Mouse (Mus musculus): ENCODE results near the gene Ryr2. TPM values are rescaled to one million over a fixed set of nuclear protein-coding genes. Genes with fewer than 3 reads are reported as not detected.
"Not testable (repeated sequence)": the region's sequence is repeated elsewhere in the genome, so short reads cannot be mapped to it uniquely, and the experiment has no call there.

Gene Ryr2
- total RNA-seq, 2 experiments from 2014 or later = 0.16 to 0.45 TPM

- DNase-seq (ENCODE audit: low spot score) = no peak
Measured at GRCm38 (mm10) chr13:11951951-11952350, 154.8 kb downstream of the Ryr2 start.

DNA sequence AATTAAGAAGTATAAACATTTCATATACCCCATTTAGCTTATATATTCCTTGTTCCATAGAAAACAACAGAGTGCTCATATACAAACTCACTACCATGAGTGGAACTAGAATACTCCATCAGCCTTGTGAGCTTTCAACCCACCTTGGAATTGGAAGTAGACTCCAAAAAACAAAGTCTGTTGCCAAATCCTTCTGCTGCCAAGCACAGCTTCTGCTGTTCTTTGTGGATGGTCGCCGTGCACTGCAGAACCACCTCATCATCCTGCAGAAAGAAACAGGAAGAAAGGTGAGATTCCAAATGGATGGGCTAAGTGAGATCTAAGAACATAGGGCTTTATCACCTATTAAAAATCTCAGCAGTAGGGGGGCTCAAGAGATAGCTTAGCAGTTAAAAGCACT is 161.0 kb downstream of the Ryr2 start:
- DNase-seq (ENCODE audit: low spot score) = no peak

DNA sequence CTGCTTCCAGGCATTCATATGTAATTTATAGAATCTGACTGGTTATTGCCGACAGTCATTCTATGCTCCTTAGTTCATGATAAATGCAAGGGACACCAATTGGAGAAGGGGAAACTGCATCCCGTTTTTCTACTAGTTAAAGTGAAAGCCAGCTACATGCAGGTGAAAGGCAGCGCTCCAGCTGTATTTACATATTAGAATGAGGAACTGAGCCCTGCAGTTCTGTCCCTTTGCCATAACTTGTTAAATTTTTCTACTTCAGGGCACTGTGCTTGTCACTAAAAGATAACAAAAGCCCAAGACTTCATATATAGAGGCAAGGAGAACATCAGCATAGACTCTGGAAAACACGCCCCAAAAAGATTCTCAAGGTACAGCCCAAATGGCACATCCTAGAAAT is 165.0 kb downstream of the Ryr2 start:
- no peak for DNase-seq (ENCODE audit: low spot score)

- DNase-seq (ENCODE audit: low spot score) = not testable (repeated sequence)
Measured at GRCm38 (mm10) chr13:11934297-11935060, 172.3 kb downstream of the Ryr2 start.

- DNase-seq (ENCODE audit: low spot score) = no peak
Measured at GRCm38 (mm10) chr13:11933334-11933733, 173.4 kb downstream of the Ryr2 start.

- DNase-seq (ENCODE audit: low spot score) = no peak
Measured at GRCm38 (mm10) chr13:11928709-11929108, 178.0 kb downstream of the Ryr2 start.

GRCm38 (mm10) chr13:11927727-11928126 is 179.0 kb downstream of the Ryr2 start:
- DNase-seq (ENCODE audit: low spot score) = no peak

- DNase-seq (ENCODE audit: low spot score) = no peak
Measured at GRCm38 (mm10) chr13:11926720-11927500, 179.8 kb downstream of the Ryr2 start.

DNA sequence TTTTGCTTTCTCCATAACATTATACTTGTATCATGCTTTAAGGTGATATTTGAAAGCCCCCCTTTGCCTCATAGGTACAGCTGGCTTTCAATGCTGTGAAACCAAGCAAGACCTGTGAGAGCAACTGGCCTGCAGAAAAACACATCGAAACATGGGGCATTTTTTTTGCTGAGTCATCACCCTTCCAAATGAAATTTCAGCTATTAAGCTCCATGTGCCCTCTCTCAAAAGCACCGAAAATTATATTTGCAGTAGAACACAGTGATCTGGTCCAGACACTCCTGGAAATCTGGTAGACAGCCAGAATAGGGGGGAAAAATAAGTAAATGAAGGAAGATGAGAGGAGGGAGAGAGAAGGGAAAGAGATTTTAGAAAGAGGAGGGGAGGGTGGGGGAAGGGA is 180.5 kb downstream of the Ryr2 start:
- DNase-seq (ENCODE audit: low spot score) = no peak

DNA sequence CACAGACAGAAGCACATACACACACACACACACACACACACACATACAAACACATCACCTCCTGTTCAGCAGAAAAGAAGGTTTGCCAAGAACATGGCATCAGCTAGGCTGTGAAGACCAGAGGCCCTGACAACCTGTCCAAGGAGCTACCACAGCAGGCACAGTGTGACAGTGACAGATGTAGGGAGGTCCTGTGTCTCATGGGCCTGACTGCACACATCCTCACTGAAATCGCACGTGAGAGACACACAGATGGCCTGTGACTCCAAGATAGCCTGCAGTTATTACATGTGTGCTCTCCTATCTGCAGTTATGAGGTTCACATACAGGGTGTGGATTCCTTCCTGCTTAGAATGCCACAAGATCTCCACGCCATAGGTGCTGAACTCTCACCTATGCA is 182.0 kb downstream of the Ryr2 start:
- DNase-seq (ENCODE audit: low spot score) = no peak

GRCm38 (mm10) chr13:11920495-11920894 is 186.2 kb downstream of the Ryr2 start:
- no peak for DNase-seq (ENCODE audit: low spot score)

- DNase-seq (ENCODE audit: low spot score) = no peak
Measured at GRCm38 (mm10) chr13:11919448-11919847, 187.3 kb downstream of the Ryr2 start.

GRCm38 (mm10) chr13:11915619-11916018 is 191.1 kb downstream of the Ryr2 start:
- no peak for DNase-seq (ENCODE audit: low spot score)

GRCm38 (mm10) chr13:11914682-11915081 is 192.1 kb downstream of the Ryr2 start:
- no peak for DNase-seq (ENCODE audit: low spot score)

DNA sequence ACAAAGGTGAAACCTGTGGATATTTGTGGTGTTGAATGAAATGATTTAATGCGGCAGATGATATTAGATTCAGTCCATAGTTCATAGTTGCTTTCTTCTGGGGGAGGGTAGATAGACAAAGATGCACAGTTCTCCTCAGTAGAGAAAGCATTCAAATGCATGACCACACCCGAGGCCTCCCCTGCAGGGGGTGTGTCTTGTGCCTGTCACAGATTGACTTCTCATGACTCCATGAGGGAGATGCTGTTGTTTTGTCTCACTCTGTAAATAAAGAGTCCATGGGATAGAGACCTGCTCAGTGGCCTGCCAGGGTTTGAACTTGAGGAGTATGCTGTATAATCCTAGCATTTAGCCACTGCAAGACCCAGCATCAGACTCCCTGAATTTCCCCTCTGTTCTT is 194.5 kb downstream of the Ryr2 start:
- no peak for DNase-seq (ENCODE audit: low spot score)

DNA sequence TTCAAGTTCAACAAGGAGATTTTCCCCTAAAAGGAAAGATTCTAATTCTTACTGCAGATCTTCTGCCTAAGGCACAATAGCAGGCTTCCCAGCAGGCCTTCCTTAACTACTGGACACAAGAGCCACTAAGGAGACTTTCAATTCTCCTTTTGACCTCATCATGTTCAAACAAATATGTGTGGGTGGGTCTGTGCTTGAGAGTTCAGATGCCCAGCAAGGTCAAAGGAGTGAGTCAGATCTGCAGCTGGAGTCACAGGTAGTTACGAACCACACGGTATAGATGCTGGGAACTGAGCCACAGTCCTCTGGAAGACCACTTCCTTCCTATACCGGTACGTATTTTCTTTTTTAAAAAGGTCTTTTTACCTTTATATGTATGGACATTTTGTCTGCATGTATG is 198.6 kb downstream of the Ryr2 start:
- no peak for DNase-seq (ENCODE audit: low spot score)

GRCm38 (mm10) chr13:11905126-11905525 is 201.6 kb downstream of the Ryr2 start:
- no peak for DNase-seq (ENCODE audit: low spot score)

DNA sequence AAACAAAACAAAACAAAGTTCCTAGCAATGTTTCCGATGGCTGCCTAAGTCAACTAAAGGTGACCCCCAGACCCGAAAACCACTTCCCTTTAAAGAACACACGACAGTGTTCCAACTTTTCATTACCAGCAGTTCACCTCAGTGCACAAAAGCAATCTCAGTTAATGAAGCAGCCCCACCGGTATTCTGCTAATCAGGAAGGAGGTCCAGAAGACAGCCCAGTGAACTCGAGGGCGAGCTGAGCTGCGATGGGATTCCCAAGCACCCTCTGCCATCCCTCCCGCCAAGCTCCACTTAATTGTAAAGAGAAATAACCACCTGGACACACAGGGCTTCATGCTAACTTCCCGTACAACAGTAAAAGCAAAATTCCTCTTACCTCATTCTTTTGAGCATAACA is 203.5 kb downstream of the Ryr2 start:
- DNase-seq (ENCODE audit: low spot score) = no peak

- DNase-seq (ENCODE audit: low spot score) = no peak
Measured at GRCm38 (mm10) chr13:11902856-11903255, 203.9 kb downstream of the Ryr2 start.

DNA sequence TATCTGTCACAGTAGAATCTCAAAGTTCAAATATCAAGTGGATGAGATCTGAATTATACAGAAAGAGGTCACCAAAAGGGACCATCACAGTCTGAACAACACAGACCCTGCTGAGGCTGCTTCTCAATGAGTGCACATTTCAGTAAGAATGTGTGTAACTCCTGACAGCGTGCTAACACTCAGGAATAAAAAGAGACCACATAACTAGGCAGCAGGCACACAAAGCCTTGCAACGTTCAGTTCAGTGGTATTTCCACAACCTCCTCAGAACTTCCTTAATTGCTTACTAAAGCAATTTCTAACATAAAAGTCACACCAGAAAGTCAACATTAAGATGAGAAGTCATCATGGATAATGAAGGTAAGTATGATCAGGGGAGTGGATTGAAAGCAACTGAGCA is 206.1 kb downstream of the Ryr2 start:
- no peak for DNase-seq (ENCODE audit: low spot score)

DNA sequence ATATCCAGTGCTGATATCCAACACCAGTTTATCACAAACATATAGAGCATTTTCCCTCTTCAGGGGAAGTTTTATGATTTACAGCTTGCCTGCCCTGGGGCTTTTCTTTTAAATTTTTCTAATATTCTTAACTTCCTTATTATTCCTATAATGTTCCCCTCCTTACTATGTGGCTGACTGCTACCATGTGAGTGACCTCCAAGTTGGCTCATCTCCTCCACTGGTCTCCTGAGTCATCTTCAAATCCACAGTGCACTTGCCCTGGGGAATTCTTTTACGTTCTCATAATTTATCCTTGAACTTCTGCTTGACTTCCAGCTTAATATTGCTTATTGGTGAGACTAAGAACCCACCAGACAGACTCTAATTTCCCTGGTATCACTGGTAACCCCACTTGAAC is 211.1 kb downstream of the Ryr2 start:
- no peak for DNase-seq (ENCODE audit: low spot score)

DNA sequence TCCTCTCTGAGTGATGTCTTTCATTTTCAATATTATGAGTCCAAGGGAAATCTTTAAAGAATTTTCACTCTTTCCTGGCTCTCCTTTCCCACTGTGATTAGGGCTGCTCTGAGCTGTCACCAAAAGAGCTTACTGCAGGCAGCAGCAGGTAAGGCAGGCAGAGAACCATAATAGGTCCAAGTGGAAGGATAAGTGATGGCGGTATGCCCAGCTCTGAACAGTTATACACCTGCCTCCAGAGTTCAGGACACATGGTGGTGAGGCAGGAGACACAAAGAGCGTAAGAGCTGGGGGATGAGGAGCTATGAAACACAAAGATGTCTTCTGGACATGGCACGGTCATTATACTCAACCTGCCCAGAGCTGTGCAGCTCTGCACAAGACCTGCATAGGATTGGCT is 215.0 kb downstream of the Ryr2 start:
- no peak for DNase-seq (ENCODE audit: low spot score)

DNA sequence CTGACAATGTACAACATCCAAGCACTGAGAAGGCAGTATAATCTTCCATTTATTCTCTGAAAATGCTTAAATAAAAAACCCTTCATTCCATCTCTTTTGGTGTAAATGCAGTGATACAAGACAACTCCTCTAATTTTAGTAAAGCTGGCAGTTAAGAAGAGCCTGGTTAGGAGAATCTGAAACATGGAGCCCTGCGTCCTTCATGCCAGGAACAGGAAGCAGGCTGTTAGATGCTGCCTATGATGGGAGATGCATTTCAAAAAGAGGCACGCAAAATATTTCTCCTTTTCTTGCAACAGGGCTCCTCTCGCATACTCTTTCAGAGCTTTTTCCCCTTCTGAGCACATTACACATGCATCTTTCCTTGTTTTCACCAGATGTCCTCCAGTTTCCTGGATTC is 215.6 kb downstream of the Ryr2 start:
- DNase-seq (ENCODE audit: low spot score) = no peak

All from gastrocnemius, adult 18-20 months (tissue).